Mouse (Mus musculus) stomach, postnatal 0 days (tissue): ENCODE measurements around the gene Il16. TPM values are rescaled to one million over a fixed set of nuclear protein-coding genes. Genes with fewer than 3 reads are reported as not detected.

ENCODE experiments used
- ATAC-seq: fragments of 200-750 bp; cut with Nextera tagmentation; 2 replicates; pipeline ENCODE4 v1.8.0; 2017; ENCODE audit not compliant: low FRiP score, low TSS enrichment
- DNase-seq: peaks from one replicate; pipeline ENCODE4 v3.0.0-alpha.2; 2016; ENCODE audit warnings: low spot score
- H3K27ac ChIP-seq: fragments of 300-500 bp; sonication (generic); replicated peaks from 2 replicates; pipeline ENCODE4 v1.5.1; 2014; ENCODE audit warnings: mild to moderate bottlenecking, control low read depth
- H3K27me3 ChIP-seq: fragments of 300-500 bp; sonication (generic); 2 replicates; pipeline ENCODE4 v1.6.1; 2014; ENCODE audit warnings: low read length; ENCODE audit not compliant: control insufficient read depth, insufficient read depth
- H3K36me3 ChIP-seq: fragments of 300-500 bp; sonication (generic); 2 replicates; pipeline ENCODE4 v1.6.1; 2014; ENCODE audit warnings: low read length, mixed read lengths; ENCODE audit not compliant: control insufficient read depth, insufficient read depth
- H3K4me1 ChIP-seq: fragments of 300-500 bp; sonication (generic); replicated peaks from 2 replicates; pipeline ENCODE4 v1.6.1; 2014; ENCODE audit warnings: antibody characterized with exemption; ENCODE audit not compliant: control insufficient read depth, insufficient read depth
- H3K4me2 ChIP-seq: fragments of 300-500 bp; sonication (generic); replicated peaks from 2 replicates; pipeline ENCODE4 v1.6.1; 2014; ENCODE audit warnings: low read depth, mild to moderate bottlenecking, control low read depth, moderate library complexity
- H3K4me3 ChIP-seq: fragments of 300-500 bp; sonication (generic); 2 replicates; pipeline ENCODE4 v1.5.1; 2014; ENCODE audit warnings: low read depth, low read length, control low read depth
- H3K9ac ChIP-seq: fragments of 300-500 bp; sonication (generic); 2 replicates; pipeline ENCODE4 v1.6.1; 2014; ENCODE audit warnings: mild to moderate bottlenecking, low read length, control low read depth, mixed read lengths
- H3K9me3 ChIP-seq: fragments of 300-500 bp; sonication (generic); 2 replicates; pipeline ENCODE4 v1.6.1; 2016; ENCODE audit warnings: low read length; ENCODE audit not compliant: control insufficient read depth
- CTCF ChIP-seq: IDR thresholded peaks from 2 replicates; pipeline ENCODE4 v1.5.1; 2016; ENCODE audit warnings: antibody characterized with exemption, low read depth, mild to moderate bottlenecking, moderate library complexity
- EP300 ChIP-seq: optimal IDR thresholded peaks from 2 replicates; pipeline ENCODE3; 2016; ENCODE audit warnings: antibody characterized with exemption
- WGBS: fragments of 180-500 bp; shearing (Covaris S2); extraction: QIAGEN DNeasy Blood & Tissue Kit; methylation state at CpG from one replicate; pipeline ENCODE4 v1.1.7; 2014; 5-methylcytosine and 5-hydroxymethylcytosine counted together
- polyA plus RNA-seq: library from polyadenylated mRNA; unstranded; fragments of >200 nt; fragmentation: Nextera tagmentation; extraction: Ambion mirVana; gene quantifications from 2 replicates; pipeline ENCODE4 v1.2.1, GENCODE M21; 2015

Gene Il16
- polyA plus RNA-seq, 1 experiment from 2014 or later, result 2.8 TPM

DNA sequence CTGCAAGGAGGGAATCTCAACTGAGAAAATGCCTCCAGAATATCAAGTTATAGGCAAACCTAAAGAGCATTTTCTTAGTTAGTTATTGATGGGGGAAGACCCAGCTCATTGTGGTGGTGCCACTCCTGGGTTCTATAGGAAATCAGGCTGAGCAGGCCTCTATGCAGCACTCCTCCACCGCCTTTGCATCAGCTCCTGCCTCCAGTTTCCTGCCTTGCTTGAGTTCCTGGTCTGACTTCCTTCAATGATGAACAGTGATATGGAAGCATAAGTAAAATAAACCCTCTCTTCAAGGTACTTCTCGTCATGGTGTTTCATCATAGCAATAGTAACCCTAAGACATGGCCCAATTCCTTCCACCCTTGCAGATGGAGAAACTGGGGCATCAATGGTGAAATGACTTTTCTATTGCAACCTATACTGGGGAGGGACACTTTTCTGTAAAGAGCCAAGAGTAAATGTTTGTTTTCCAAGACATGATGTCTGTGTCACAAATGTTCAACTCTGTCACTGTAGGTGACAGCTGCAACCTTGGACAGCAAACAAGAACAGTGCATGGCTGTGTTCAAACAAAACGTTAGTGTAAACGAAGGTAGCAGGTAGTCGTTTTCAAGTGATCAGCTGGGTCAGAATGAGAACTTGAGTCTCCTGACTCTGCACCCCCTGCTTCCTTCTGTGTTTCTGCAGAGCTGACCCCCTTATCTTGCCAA, 77.4 kb downstream of the Il16 start:
- Histone ChIP-seq H3K36me3 (no peaks in the 10 kb centered on the region), H3K4me2 (no peak overlapping the region), H3K27me3 (no peaks in the 10 kb centered on the region), H3K9me3 (no peaks in the 10 kb centered on the region), H3K9ac (no peak overlapping the region), H3K4me3 (no peak overlapping the region), H3K4me1 (no peaks in the 10 kb centered on the region), H3K27ac (no peak overlapping the region)
- ATAC-seq (no peak), DNase-seq (no peak)
- no peak for TF ChIP-seq EP300
- TF ChIP-seq CTCF, result no peak
- 68% methylated on average over 5 of the region's 5 CpGs for WGBS

GRCm38 (mm10) chr7:83666087-83666595, 79.4 kb downstream of the Il16 start:
- ATAC-seq (no peak), DNase-seq (no peak)
- H3K4me2 ChIP-seq, result no peak overlapping the region
- H3K36me3 ChIP-seq, result no peaks in the 10 kb centered on the region
- H3K27me3 ChIP-seq, result no peaks in the 10 kb centered on the region
- no peak overlapping the region for H3K4me3 ChIP-seq
- H3K4me1 ChIP-seq, result no peaks in the 10 kb centered on the region
- no peak for TF ChIP-seq EP300
- TF ChIP-seq CTCF, result no peak
- no peaks in the 10 kb centered on the region for H3K9me3 ChIP-seq
- no peak overlapping the region for H3K9ac ChIP-seq
- 74% methylated on average over 4 of the region's 4 CpGs for WGBS
- no peak overlapping the region for H3K27ac ChIP-seq

DNA sequence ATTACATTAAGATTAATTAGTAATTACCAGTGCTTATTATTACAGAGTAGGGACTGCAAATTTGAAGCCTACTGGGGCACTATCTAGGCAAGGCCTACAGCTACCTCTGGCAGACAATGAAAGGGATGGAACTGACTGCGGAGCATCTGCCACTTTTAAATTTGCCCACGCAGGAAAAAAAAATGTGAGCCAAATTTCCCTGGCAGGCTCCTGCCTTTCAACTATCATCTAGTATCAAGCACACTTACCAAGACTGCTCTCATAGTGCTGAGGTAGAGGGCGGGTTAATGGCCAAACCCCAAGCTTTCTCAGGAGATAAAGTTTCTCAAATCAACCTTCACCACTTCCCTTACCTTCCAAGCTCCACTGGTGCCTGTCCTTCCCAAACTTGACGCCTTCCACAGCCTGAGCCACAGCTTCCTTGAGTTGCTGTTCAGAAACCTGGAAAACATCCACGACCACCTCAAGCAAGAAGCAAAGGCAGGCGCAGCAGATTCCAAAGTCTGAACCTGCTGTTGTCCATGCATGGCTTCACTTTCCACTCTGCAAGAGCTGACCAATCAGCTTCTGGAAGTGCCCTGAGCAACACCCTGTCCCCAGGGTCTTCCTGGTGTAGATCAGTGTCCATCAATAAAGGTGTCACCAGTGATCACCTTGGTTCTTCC, 82.7 kb downstream of the Il16 start:
- no peaks in the 10 kb centered on the region for H3K36me3 ChIP-seq
- no peak overlapping the region for H3K4me2 ChIP-seq
- no peak overlapping the region for H3K4me3 ChIP-seq
- H3K27me3 ChIP-seq, result no peaks in the 10 kb centered on the region
- no peak overlapping the region for H3K9ac ChIP-seq
- 86% methylated on average over 6 of the region's 6 CpGs for WGBS
- H3K4me1 ChIP-seq, result no peaks in the 10 kb centered on the region
- H3K27ac ChIP-seq, result no peak overlapping the region
- H3K9me3 ChIP-seq, result no peaks in the 10 kb centered on the region
- ATAC-seq (no peak), DNase-seq (no peak)
- TF ChIP-seq CTCF, result no peak
- TF ChIP-seq EP300, result no peak

DNA sequence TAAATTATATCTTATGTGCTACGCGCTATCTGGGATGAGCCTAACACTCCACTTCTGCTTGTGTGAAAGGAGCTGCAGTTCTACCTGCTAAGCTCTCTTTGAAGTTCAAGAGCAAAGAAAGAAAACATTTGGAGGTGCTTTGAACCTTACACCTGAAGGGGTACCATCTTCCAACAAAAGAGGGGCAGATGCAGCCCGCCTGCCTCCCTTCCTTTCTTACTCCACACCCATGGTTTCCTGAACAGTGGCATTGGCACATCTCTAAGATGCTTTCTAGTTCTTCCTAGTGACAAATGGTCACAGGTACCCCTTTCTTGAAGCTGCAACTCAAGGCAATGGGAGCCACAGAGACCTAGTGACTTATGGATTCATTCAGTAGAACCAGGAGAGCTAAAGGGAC, 83.8 kb downstream of the Il16 start:
- ATAC-seq, result no peak
- no peak overlapping the region for H3K27ac ChIP-seq
- WGBS, result 97% methylated on average over 3 of the region's 3 CpGs

GRCm38 (mm10) chr7:83661031-83661430, 84.5 kb downstream of the Il16 start:
- no peak overlapping the region for H3K9ac ChIP-seq
- H3K27me3 ChIP-seq, result no peaks in the 10 kb centered on the region
- H3K9me3 ChIP-seq, result no peaks in the 10 kb centered on the region
- no peak for TF ChIP-seq CTCF
- no peak for TF ChIP-seq EP300
- H3K36me3 ChIP-seq, result no peaks in the 10 kb centered on the region
- H3K27ac ChIP-seq, result no peak overlapping the region
- DNase-seq (no peak), ATAC-seq (no peak)
- no peak overlapping the region for H3K4me2 ChIP-seq
- H3K4me3 ChIP-seq, result no peak overlapping the region
- H3K4me1 ChIP-seq, result no peaks in the 10 kb centered on the region
- WGBS, result 89% methylated on average over 10 of the region's 10 CpGs

More for the DNA sequence above, 83.8 kb downstream of the Il16 start:
- TF ChIP-seq EP300 (no peak), CTCF (no peak)
- Histone ChIP-seq H3K4me3 (no peak overlapping the region), H3K4me1 (no peaks in the 10 kb centered on the region), H3K27me3 (no peaks in the 10 kb centered on the region), H3K4me2 (no peak overlapping the region), H3K36me3 (no peaks in the 10 kb centered on the region), H3K9ac (no peak overlapping the region), H3K9me3 (no peaks in the 10 kb centered on the region)
- no peak for DNase-seq

DNA sequence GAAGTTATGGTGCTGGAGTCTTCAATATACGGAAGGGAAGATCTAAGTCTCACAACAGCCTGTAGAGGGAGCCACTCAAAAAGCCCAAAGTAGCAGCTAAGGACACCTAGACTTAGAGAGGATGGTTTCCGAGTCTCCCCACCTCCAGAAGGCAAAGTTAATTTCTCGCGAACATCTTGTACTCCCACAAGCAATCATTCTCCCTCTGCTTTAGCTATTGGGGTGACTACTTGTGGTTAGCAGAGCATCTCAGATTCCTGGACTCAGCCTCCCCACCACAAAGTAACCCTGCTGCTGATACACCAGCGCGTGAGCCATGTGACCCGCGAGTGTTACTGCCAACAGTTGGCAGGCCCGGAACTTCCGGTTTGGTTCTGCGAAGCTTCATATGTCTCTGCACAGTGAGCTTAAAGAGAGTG, 85.2 kb downstream of the Il16 start:
- Histone ChIP-seq H3K4me2 (no peak overlapping the region), H3K4me3 (no peak overlapping the region), H3K36me3 (no peaks in the 10 kb centered on the region), H3K4me1 (no peaks in the 10 kb centered on the region), H3K9ac (no peak overlapping the region), H3K27ac (no peak overlapping the region), H3K27me3 (no peaks in the 10 kb centered on the region), H3K9me3 (no peaks in the 10 kb centered on the region)
- DNase-seq (no peak), ATAC-seq (no peak)
- 92% methylated on average over 11 of the region's 11 CpGs for WGBS
- TF ChIP-seq EP300 (no peak), CTCF (peak; percentile 41; the same call in 1 of the 2 replicates)
